Mouse (Mus musculus) embryonic stem cell, embryonic (primary cell): Measurements from ENCODE around the gene Mrpl12.

ENCODE experiments used
- CTCF ChIA-PET, 4 experiments: fragments of 300-600 bp in 2 of 4; fragments of 350-600 bp in 2 of 4; sonication (Branson Sonifier 250); formaldehyde crosslinking; loops; one replicate each; lab custom pipeline; 2022; ENCODE audit warnings: inconsistent platforms in 2 of 4; lab: Charles Lee
- POLR2A ChIA-PET, 4 experiments: fragments of 300-600 bp in 2 of 4; fragments of 350-600 bp in 2 of 4; sonication (Branson Sonifier 250); formaldehyde crosslinking; loops; one replicate each; lab custom pipeline; 2022; ENCODE audit warnings: antibody characterized with exemption in 4 of 4, inconsistent platforms in 1 of 4; lab: Charles Lee

Gene Mrpl12

DNA sequence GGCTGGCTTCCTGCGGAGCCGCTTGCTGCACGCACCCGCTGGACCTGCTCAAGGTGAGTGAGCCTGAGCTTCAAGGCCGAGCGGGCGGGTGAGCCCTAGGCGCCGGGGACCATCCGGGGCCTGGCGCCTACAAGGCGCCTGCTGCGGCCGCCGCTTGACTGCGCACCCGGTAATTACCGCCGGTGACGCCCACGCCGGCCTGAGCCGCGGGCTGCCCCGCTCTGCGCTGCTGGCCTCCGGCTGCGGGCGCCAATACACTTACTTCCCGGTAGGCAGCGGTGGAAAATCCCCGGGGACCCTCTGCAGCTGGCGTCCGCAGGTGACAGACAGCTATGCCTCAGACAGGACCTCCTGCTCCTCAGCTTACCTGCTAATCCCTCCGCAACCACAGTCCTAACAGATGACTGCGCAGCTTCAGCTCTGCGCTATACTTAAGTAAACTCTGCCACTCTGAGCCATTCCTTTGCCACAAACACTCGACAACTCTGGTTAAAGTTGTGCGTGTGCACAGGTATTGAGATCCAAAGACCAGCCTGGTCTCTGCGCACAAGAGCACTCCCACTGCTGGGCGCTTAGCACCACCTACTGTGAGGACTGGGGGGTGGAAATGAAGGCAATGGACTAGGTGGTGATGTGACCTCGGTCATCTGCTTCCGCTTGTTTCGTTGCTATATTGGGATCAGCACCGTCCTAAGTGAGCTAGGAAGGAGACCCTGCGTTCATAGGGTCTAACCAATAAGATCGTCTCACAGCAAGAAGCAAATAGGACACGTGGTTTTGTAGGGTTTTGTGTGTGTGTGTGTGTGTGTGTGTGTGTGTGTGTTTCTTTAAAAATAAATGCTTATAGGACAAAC lies 7.8 kb downstream of the Mrpl12 start:
- POLR2A ChIA-PET, result interaction anchor here (0.5 to 9.3 kb wide), 110 partner anchors 8 to 654 kb away, joined by 3 to 152 read pairs (median 4); partner anchors contain the start of genes Arl16 (in 4 of the 4), Mrpl12 (in 3 of the 4), P4hb (in 3 of the 4) and Mafg (in 2 of the 4)
- CTCF ChIA-PET, result interaction anchor here (0.6 to 1.9 kb wide), 24 partner anchors 15 to 284 kb away, joined by 3 to 7 read pairs (median 3); partner anchors contain the start of genes Arl16 (in 2 of the 4) and Gcgr (in 1 of the 4)

GRCm38 (mm10) chr11:120492878-120493203 lies 8.4 kb downstream of the Mrpl12 start:
- CTCF ChIA-PET, result interaction anchor here (0.7 to 1.9 kb wide), 12 partner anchors 16 to 284 kb away, joined by 3 to 7 read pairs (median 3); partner anchors contain the start of gene Arl16 (in 1 of the 4)
- POLR2A ChIA-PET, result interaction anchor here (0.6 to 9.3 kb wide), 61 partner anchors 8 to 653 kb away, joined by 3 to 152 read pairs (median 4); partner anchors contain the start of genes Arl16 (in 4 of the 4), Mrpl12 (in 3 of the 4), P4hb (in 3 of the 4) and Ccdc137 (in 2 of the 4)

GRCm38 (mm10) chr11:120493351-120493750 lies 8.9 kb downstream of the Mrpl12 start:
- POLR2A ChIA-PET, result interaction anchor here (0.6 to 9.3 kb wide), 42 partner anchors 9 to 813 kb away, joined by 3 to 152 read pairs (median 4); partner anchors contain the start of genes Ccdc137 (in 3 of the 4), Mrpl12 (in 3 of the 4), Oxld1 (in 3 of the 4) and P4hb (in 3 of the 4)
- CTCF ChIA-PET, result interaction anchor here (0.7 to 1.7 kb wide), 10 partner anchors 16 to 283 kb away, joined by 3 to 5 read pairs (median 3); partner anchors contain the start of gene Arl16 (in 1 of the 4)

DNA sequence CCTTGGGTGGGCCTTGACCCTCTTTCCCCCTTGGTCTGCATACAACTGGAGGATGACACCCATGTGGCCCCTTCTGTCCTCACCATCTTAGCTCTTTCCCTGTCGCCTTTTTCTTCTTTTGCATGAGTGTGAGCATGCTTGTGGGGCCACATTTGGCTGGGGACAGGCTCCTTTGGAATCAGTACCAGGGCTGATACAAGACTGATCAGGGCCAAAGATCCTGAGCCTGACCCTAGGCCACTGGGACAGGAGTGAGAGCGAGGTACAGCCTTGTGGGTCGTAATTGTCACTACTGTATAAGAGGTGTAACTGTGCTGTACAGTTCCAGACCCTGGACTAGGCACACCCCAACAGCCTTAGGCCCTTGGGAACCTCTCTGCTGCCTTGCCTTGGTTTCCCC lies 9.5 kb downstream of the Mrpl12 start:
- ChIA-PET POLR2A (interaction anchor here in 2 of 4 experiments (0.7 to 9.3 kb wide), 9 partner anchors 9 to 812 kb away, joined by 3 to 152 read pairs (median 6); partner anchors contain the start of genes Ccdc137 (in 2 of the 2), Oxld1 (in 2 of the 2), Mrpl12 (in 1 of the 2) and P4hb (in 1 of the 2)), CTCF (interaction anchor here in 2 of 4 experiments (0.9 to 1.1 kb wide), 3 partner anchors 27 to 86 kb away, joined by 3 read pairs; partner anchors contain the start of gene Arl16 (in 1 of the 2))

DNA sequence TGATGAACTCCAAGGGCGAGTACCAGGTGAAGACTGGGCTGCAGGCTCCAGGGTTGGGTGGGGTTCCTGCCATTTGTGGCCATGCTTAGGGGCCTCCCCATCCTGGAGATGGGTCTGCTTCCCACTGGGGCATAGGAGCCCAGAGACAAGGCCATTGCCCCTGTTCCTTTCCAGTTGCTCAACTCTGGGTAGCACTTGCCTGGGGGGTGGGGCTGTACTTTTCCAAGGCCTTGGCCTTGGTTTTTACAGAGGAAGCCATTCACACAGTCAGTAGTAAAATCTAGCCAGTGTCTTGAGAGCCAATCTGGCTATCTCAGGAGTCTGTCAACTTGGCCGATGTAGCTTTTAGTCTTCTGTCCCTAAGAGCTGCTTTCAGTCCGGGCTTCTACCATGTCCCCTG lies 13.0 kb downstream of the Mrpl12 start:
- ChIA-PET CTCF (interaction anchor here in 2 of 4 experiments (1.0 kb wide), 2 partner anchors 9 to 73 kb away, joined by 3 read pairs; no protein-coding TSS in a partner anchor), POLR2A (interaction anchor here in 3 of 4 experiments (0.6 to 13.3 kb wide), 8 partner anchors 6 to 693 kb away, joined by 3 to 152 read pairs (median 4); partner anchors contain the start of genes P4hb (in 1 of the 3), Ppp1r27 (in 1 of the 3) and Slc25a10 (in 1 of the 3))

DNA sequence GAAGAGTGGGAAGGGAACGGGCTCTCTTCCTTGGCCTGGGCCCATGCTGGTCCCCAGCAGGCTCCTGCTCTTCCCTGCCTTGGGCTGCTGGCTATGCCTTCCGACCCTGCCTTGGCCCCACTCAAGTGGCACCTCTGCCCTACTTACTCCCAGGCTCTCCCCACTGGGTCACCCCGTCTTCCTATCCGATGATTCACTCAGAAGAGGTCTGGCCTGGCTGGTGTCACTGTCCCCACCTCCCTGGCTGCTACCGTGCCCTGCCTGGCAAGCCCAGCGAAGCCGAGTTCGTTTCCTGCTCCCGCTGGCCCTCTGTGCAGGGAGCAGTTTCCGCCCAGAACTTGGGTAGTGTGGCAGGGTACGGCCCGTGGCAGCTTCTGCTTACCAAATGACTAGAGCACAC lies 13.8 kb downstream of the Mrpl12 start:
- CTCF ChIA-PET, result interaction anchor here in 2 of 4 experiments (1.0 kb wide), 2 partner anchors 10 to 74 kb away, joined by 3 read pairs; no protein-coding TSS in a partner anchor
- POLR2A ChIA-PET, result interaction anchor here in 3 of 4 experiments (0.5 to 13.3 kb wide), 9 partner anchors 7 to 622 kb away, joined by 3 to 152 read pairs (median 5); partner anchors contain the start of genes Arl16 (in 1 of the 3), P4hb (in 1 of the 3) and Slc25a10 (in 1 of the 3)

DNA sequence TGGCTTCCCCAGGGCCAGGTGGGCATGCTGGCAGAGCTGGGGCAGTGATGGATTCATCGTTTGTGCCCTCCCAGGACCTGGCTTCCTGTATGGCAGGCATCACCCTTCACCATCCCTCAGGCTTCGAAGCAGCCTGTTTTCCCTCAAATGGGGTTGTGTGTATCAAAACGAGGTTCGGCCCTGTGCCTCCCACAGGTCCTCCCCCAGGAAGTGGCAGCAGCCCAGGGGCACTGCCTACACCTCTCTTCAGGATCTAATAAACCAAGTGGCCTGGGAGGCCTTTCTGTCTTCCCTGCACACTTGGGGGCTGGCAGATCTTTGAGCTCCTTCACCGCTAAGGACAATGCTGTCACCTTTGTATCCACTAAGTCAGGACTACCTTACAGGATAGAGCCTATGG lies 14.5 kb downstream of the Mrpl12 start:
- ChIA-PET CTCF (interaction anchor here in 2 of 4 experiments (0.7 to 1.3 kb wide), 2 partner anchors 11 to 120 kb away, joined by 3 to 4 read pairs; partner anchors contain the start of gene Faap100 (in 1 of the 2)), POLR2A (interaction anchor here in 3 of 4 experiments (0.6 to 13.3 kb wide), 10 partner anchors 7 to 108 kb away, joined by 3 to 152 read pairs (median 4); partner anchors contain the start of genes Gcgr (in 1 of the 3), Mrpl12 (in 1 of the 3) and Slc25a10 (in 1 of the 3))

DNA sequence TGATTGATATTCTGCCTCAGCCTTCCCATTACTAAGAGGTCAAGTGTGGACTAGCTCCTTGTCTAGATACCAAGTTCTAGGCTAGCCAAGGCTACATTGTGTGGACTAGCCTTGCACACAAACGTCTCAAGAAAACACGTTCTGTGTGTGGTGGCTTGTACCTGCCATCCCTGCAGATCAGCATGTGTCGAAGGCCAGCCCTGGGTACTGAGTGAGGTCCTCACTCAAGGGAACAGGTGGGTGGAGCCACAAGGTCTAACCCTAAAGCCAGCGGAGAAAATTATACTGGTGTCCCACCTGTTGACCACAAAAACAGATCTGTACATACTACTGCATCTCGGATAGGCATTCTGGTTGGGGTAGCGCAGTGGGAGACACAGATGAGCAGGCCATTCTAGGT lies 15.5 kb downstream of the Mrpl12 start:
- ChIA-PET CTCF (interaction anchor here in 2 of 4 experiments (0.5 to 1.4 kb wide), 3 partner anchors 10 to 222 kb away, joined by 3 to 4 read pairs (median 4); no protein-coding TSS in a partner anchor), POLR2A (interaction anchor here (0.6 to 13.3 kb wide), 17 partner anchors 8 to 440 kb away, joined by 3 to 152 read pairs (median 4); partner anchors contain the start of genes Slc25a10 (in 4 of the 4), Mrpl12 (in 2 of the 4), Gcgr (in 1 of the 4) and P4hb (in 1 of the 4))

DNA sequence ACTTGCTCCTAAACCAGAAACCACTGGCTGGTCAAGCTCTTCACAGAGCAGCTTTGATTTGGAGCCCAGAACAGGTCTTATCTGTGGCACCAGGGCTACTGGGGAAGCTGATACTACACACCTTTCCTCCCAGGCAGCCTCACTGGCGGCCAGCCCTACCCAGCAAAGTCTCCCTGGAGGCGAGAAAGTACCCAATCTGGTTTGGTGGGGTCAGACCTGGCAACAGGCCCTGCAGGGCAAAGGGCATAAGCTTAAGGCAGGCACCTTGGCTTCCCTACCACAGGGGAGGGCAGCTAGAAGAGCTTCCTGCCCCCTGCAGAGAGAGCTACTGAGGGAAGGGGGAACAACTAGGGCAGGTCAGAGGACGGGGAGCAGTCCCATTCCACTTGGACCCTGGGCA lies 15.9 kb downstream of the Mrpl12 start:
- POLR2A ChIA-PET, result interaction anchor here (0.7 to 13.3 kb wide), 16 partner anchors 8 to 131 kb away, joined by 3 to 152 read pairs (median 4); partner anchors contain the start of genes Slc25a10 (in 4 of the 4), Mrpl12 (in 2 of the 4) and P4hb (in 1 of the 4)
- CTCF ChIA-PET, result interaction anchor here in 2 of 4 experiments (0.5 to 1.4 kb wide), 2 partner anchors 11 to 222 kb away, joined by 3 to 4 read pairs; no protein-coding TSS in a partner anchor

- CTCF ChIA-PET, result interaction anchor here in 1 of 4 experiments (1.4 kb wide), 1 partner anchor 12 kb away, joined by 4 read pairs; no protein-coding TSS in a partner anchor
- POLR2A ChIA-PET, result interaction anchor here (0.9 to 13.3 kb wide), 14 partner anchors 8 to 143 kb away, joined by 3 to 152 read pairs (median 4); partner anchors contain the start of genes Slc25a10 (in 3 of the 4), Mrpl12 (in 1 of the 4), P4hb (in 1 of the 4) and Pycr1 (in 1 of the 4)
Measured at GRCm38 (mm10) chr11:120501018-120501417, 16.6 kb downstream of the Mrpl12 start.

DNA sequence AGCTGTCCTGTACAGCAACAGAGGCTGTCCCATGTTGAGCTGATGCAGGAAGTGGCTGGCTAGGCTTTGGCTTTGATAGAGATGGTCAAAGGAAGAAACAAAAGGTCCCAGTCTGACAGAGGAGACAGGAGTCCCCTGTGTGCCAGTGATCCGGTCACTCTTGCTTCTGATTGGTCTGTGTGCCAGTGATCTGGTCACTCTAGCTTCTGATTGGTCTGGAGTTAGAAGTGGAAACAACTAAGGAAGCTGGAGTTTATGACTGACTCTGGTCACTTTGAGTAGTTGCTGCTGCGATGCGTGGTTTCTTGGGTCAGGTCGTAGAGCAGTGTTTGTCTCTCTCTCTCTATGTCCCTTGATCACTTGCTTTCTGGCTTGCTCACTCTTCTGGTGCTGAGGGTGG lies 17.3 kb downstream of the Mrpl12 start:
- CTCF ChIA-PET, result interaction anchor here in 1 of 4 experiments (0.6 kb wide), 1 partner anchor 12 kb away, joined by 3 read pairs; no protein-coding TSS in a partner anchor
- POLR2A ChIA-PET, result interaction anchor here (0.7 to 13.3 kb wide), 12 partner anchors 9 to 143 kb away, joined by 3 to 152 read pairs (median 4); partner anchors contain the start of genes Slc25a10 (in 2 of the 4), Mafg (in 1 of the 4), Mrpl12 (in 1 of the 4) and P4hb (in 1 of the 4)

GRCm38 (mm10) chr11:120505661-120506060 lies 21.2 kb downstream of the Mrpl12 start:
- POLR2A ChIA-PET, result interaction anchor here (0.7 to 13.3 kb wide), 8 partner anchors 9 to 110 kb away, joined by 3 to 152 read pairs (median 4); partner anchors contain the start of genes Slc25a10 (in 2 of the 4) and P4hb (in 1 of the 4)
- CTCF ChIA-PET, result interaction anchor here (0.6 to 1.8 kb wide), 6 partner anchors 12 to 17 kb away, joined by 3 to 11 read pairs (median 3); no protein-coding TSS in a partner anchor

- ChIA-PET POLR2A (interaction anchor here (0.6 to 13.3 kb wide), 13 partner anchors 8 to 201 kb away, joined by 3 to 152 read pairs (median 4); partner anchors contain the start of genes Slc25a10 (in 4 of the 4), P4hb (in 2 of the 4), Arl16 (in 1 of the 4) and Mrpl12 (in 1 of the 4)), CTCF (interaction anchor here in 1 of 4 experiments (0.6 to 1.6 kb wide), 5 partner anchors 11 to 476 kb away, joined by 3 to 11 read pairs (median 3); partner anchors contain the start of gene Pcyt2)
Measured at GRCm38 (mm10) chr11:120506899-120507298, 22.5 kb downstream of the Mrpl12 start.

GRCm38 (mm10) chr11:120507611-120508289 lies 23.3 kb downstream of the Mrpl12 start:
- CTCF ChIA-PET, result interaction anchor here in 2 of 4 experiments (0.9 to 1.5 kb wide), 5 partner anchors 18 to 213 kb away, joined by 3 to 8 read pairs (median 3); partner anchors contain the start of gene Pcyt2 (in 1 of the 2)
- POLR2A ChIA-PET, result interaction anchor here in 3 of 4 experiments (0.7 to 13.3 kb wide), 23 partner anchors 9 to 316 kb away, joined by 3 to 152 read pairs (median 4); partner anchors contain the start of genes P4hb (in 3 of the 3), Slc25a10 (in 2 of the 3), Arl16 (in 1 of the 3) and Ccdc137 (in 1 of the 3)

DNA sequence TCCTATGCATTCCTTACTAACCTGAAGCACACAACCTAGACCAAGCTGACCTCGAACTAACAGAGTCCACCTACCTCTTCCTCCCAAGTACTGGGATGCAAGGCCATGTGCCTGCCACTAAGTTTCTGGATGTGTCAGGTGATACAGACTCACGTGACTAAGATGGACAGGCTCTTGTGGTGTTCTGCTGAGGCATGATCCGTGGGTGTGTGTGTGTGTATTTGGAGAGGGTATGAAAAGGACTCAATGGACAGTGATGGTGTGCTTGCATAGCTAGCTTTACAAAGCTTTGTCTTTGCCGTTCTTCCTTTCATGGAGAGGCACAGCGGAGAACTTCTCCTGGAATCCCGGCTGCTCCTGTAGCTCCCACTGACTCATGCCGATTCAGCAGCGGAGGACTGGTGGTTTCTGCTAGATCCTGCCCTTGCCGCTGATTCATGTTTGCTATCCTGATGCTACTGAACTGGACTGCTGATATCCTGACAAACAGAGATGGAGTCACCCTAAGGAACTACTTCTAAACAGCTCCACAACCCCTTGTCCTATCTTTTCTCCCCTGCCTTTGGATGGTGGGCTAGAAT lies 24.0 kb downstream of the Mrpl12 start:
- CTCF ChIA-PET, result interaction anchor here in 2 of 4 experiments (0.9 to 1.5 kb wide), 5 partner anchors 19 to 212 kb away, joined by 3 to 8 read pairs (median 3); partner anchors contain the start of gene Pcyt2 (in 1 of the 2)
- POLR2A ChIA-PET, result interaction anchor here in 3 of 4 experiments (0.7 to 13.3 kb wide), 24 partner anchors 9 to 315 kb away, joined by 3 to 152 read pairs (median 4); partner anchors contain the start of genes P4hb (in 3 of the 3), Slc25a10 (in 2 of the 3), Arl16 (in 1 of the 3) and Ccdc137 (in 1 of the 3)
